Comparison of ENCODE assay signal across 7 mouse cellular contexts in the genomic region with DNA sequence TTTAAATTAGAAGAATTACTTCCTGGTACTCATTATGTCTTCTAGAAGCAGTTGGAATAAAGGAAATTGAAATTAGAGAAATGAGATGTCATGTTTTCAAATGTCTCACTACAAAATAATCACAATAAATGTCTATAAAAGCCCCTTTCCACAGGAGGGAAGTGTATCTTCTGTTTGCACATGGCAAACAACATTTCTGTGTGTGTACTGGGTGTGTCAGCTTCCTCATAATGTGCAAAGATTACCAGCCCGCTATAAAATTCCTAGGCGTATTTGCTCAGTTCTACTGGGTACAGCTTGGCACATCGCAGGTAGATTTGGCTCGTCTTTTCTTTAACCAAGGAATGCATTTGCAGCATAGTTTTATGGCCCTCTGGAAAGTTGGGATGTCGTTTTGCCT. TPM values are rescaled to one million over a fixed set of nuclear protein-coding genes. Genes with fewer than 3 reads are reported as not detected.
DNase-seq lines count a peak whose midpoint lies in the region; ATAC-seq and TF ChIP-seq lines count a peak whose summit lies in the region.

No protein-coding gene starts in this region.

- H3K36me3 ChIP-seq in hindbrain, embryonic 12.5 days: no peaks in the 10 kb centered on the region
- no peaks in the 10 kb centered on the region for H3K36me3 ChIP-seq in hindbrain, embryonic 10.5 days
- peaks cover 0 to 38% of the 10 kb centered on the region in 2 experiments; a peak in 2 of 4 replicates for H3K36me3 ChIP-seq in MEL (ENCODE audit: control insufficient read depth in 1 of 2, insufficient read depth in 2 of 2, low read length in 2 of 2)
- H3K36me3 ChIP-seq in hindbrain, embryonic 15.5 days: no peaks in the 10 kb centered on the region

- H3K4me2 ChIP-seq in hindbrain, embryonic 12.5 days (replicated peaks): peak overlapping the region; percentile 60; the same call in 1 of the 2 replicates
- H3K4me2 ChIP-seq in hindbrain, embryonic 15.5 days: peak overlapping the region; percentile 71

- no peaks in the 10 kb centered on the region for H3K27me3 ChIP-seq in hindbrain, embryonic 12.5 days
- H3K27me3 ChIP-seq in hindbrain, embryonic 10.5 days (ENCODE audit: insufficient read depth, poor library complexity, severe bottlenecking): no peaks in the 10 kb centered on the region
- H3K27me3 ChIP-seq in MEL (ENCODE audit: control insufficient read depth in 1 of 2, insufficient read depth in 2 of 2, low read length in 2 of 2): no peaks in the 10 kb centered on the region
- no peaks in the 10 kb centered on the region for H3K27me3 ChIP-seq in hindbrain, embryonic 15.5 days

- 84% methylated on average over 5 of the region's 5 CpGs for WGBS in hindbrain, embryonic 12.5 days
- 88% methylated on average over 5 of the region's 5 CpGs for WGBS in hindbrain, embryonic 10.5 days
- WGBS in hindbrain, embryonic 15.5 days: 76% methylated on average over 5 of the region's 5 CpGs

- no peak for TF ChIP-seq POLR2A in MEL (IDR thresholded peaks at IDR 0.05; ENCODE audit: control insufficient read depth in 1 of 2, insufficient read depth in 1 of 2, low read depth in 1 of 2, low read length in 2 of 2, poor library complexity in 1 of 2)

- peak; percentile 79 to 83 for TF ChIP-seq EP300 in MEL (IDR thresholded peaks at IDR 0.05; ENCODE audit: low read depth in 1 of 2, low read length in 2 of 2)

- no peaks in the 10 kb centered on the region for H3K9me3 ChIP-seq in hindbrain, embryonic 12.5 days (replicated peaks)
- no peaks in the 10 kb centered on the region for H3K9me3 ChIP-seq in hindbrain, embryonic 10.5 days
- no peaks in the 10 kb centered on the region for H3K9me3 ChIP-seq in MEL (replicated peaks; ENCODE audit: insufficient read depth, low read length)
- no peaks in the 10 kb centered on the region for H3K9me3 ChIP-seq in hindbrain, embryonic 15.5 days

- H3K9ac ChIP-seq in hindbrain, embryonic 12.5 days: no peak overlapping the region
- H3K9ac ChIP-seq in MEL (ENCODE audit: control insufficient read depth, low read depth, low read length, poor library complexity, severe bottlenecking): peak overlapping the region; percentile 41
- H3K9ac ChIP-seq in hindbrain, embryonic 15.5 days: no peak overlapping the region

- ATAC-seq in hindbrain, embryonic 12.5 days (ENCODE audit: low FRiP score): no peak
- no peak for ATAC-seq in hindbrain, embryonic 15.5 days (ENCODE audit: low FRiP score, low read depth)
- 0 out of 2 replicates have a peak, but pooled peaks have one; percentile 9 for ATAC-seq in megakaryocyte progenitor cell, adult 5-6 weeks (replicated peaks; ENCODE audit: poor library complexity)

- no peak for TF ChIP-seq CTCF in MEL (IDR thresholded peaks at IDR 0.05 in 2 of 3, conservative IDR thresholded peaks at IDR 0.05 in 1 of 3; ENCODE audit: control insufficient read depth in 1 of 3, insufficient read depth in 1 of 3, low read depth in 2 of 3, low read length in 3 of 3, poor library complexity in 1 of 3, severe bottlenecking in 1 of 3)

- H3K4me3 ChIP-seq in hindbrain, embryonic 12.5 days: no peak overlapping the region
- no peak overlapping the region for H3K4me3 ChIP-seq in hindbrain, embryonic 10.5 days
- H3K4me3 ChIP-seq in MEL (ENCODE audit: control insufficient read depth in 1 of 2, insufficient read depth in 1 of 2, low read depth in 2 of 2, low read length in 2 of 2): peak overlapping the region; percentile 21 to 83; a peak in 3 of 4 replicates
- no peak overlapping the region for H3K4me3 ChIP-seq in hindbrain, embryonic 15.5 days

- DNase-seq in hindbrain, embryonic 10.5 days (ENCODE audit: low spot score): no peak
- DNase-seq in MEL (ENCODE audit: low read depth, low spot score): peak; percentile 75
- DNase-seq in layer of hippocampus, postnatal 14 days (ENCODE audit: low spot score in 2 of 2): no peak
- DNase-seq in gastrocnemius, postnatal 10 days: no peak

- H3K27ac ChIP-seq in hindbrain, embryonic 12.5 days: no peak overlapping the region
- no peak overlapping the region for H3K27ac ChIP-seq in hindbrain, embryonic 10.5 days
- H3K27ac ChIP-seq in MEL (ENCODE audit: control insufficient read depth, low read depth, low read length): peak overlapping the region; percentile 49; the same call in 1 of the 2 replicates
- H3K27ac ChIP-seq in hindbrain, embryonic 15.5 days (replicated peaks): no peak overlapping the region

- H3K4me1 ChIP-seq in hindbrain, embryonic 12.5 days: peaks cover 27% of the 10 kb centered on the region
- H3K4me1 ChIP-seq in hindbrain, embryonic 10.5 days (replicated peaks): peaks cover 35% of the 10 kb centered on the region
- H3K4me1 ChIP-seq in MEL (ENCODE audit: control insufficient read depth in 1 of 2, insufficient read depth in 2 of 2, low read length in 2 of 2): peaks cover 12 to 22% of the 10 kb centered on the region in 2 experiments
- peaks cover 43% of the 10 kb centered on the region for H3K4me1 ChIP-seq in hindbrain, embryonic 15.5 days (replicated peaks)

- peaks cover 25% of the 10 kb centered on the region for H3K79me2 ChIP-seq in MEL (ENCODE audit: control insufficient read depth, insufficient read depth, low read length, poor library complexity)

- TF ChIP-seq RAD21 in MEL (IDR thresholded peaks at IDR 0.05; ENCODE audit: low read depth, low read length): no peak

TF ChIP-seq in MEL, 35 proteins besides CTCF, POLR2A, EP300 and RAD21:
- peak; percentile 60 for TF ChIP-seq MAX (IDR thresholded peaks at IDR 0.05; ENCODE audit: low read length)
- no peak for TF ChIP-seq POLR2AphosphoS2 (IDR thresholded peaks at IDR 0.05; ENCODE audit: low read length)
- TF ChIP-seq ZNF384 (IDR thresholded peaks at IDR 0.05; ENCODE audit: low read depth, low read length): no peak
- peak; percentile 70 for TF ChIP-seq TAL1 (IDR thresholded peaks at IDR 0.05; ENCODE audit: low read length)
- TF ChIP-seq CHD1 (IDR thresholded peaks at IDR 0.05; ENCODE audit: low read depth, low read length): no peak
- peak; percentile 75; the same call in 1 of the 2 replicates for TF ChIP-seq MYC (IDR thresholded peaks at IDR 0.05; ENCODE audit: low read depth, low read length)
- TF ChIP-seq GATA1 (IDR thresholded peaks at IDR 0.05; ENCODE audit: low read depth, low read length): peak; percentile 65
- TF ChIP-seq SIN3A (IDR thresholded peaks at IDR 0.05; ENCODE audit: low read length): peak; percentile 68
- no peak for TF ChIP-seq MAZ (IDR thresholded peaks at IDR 0.05; ENCODE audit: low read depth, low read length)
- no peak for TF ChIP-seq KAT2A (conservative IDR thresholded peaks at IDR 0.05; ENCODE audit: low read depth, low read length)
- peak; percentile 62 for TF ChIP-seq RCOR1 (IDR thresholded peaks at IDR 0.05; ENCODE audit: low read depth, low read length)
- no peak for TF ChIP-seq JUND (IDR thresholded peaks at IDR 0.05; ENCODE audit: low read depth, low read length)
- no peak for TF ChIP-seq USF1 (IDR thresholded peaks at IDR 0.05; ENCODE audit: low read depth, low read length)
- TF ChIP-seq GABPA (IDR thresholded peaks at IDR 0.05; ENCODE audit: low read depth, low read length): no peak
- TF ChIP-seq TCF12 (IDR thresholded peaks at IDR 0.05; ENCODE audit: low read depth, low read length): peak; percentile 76
- peak; percentile 82 for TF ChIP-seq MXI1 (IDR thresholded peaks at IDR 0.05; ENCODE audit: low read depth, low read length)
- TF ChIP-seq USF2 (IDR thresholded peaks at IDR 0.05; ENCODE audit: borderline replicate concordance in 1 of 2, insufficient read depth in 1 of 2, low read depth in 1 of 2, low read length in 2 of 2): no peak
- TF ChIP-seq ETS1 (IDR thresholded peaks at IDR 0.05; ENCODE audit: low read depth, low read length): peak; percentile 60
- no peak for TF ChIP-seq MEF2A (IDR thresholded peaks at IDR 0.05; ENCODE audit: extremely low read depth, insufficient replicate concordance, low read depth, low read length, poor library complexity, severe bottlenecking)
- TF ChIP-seq E2F4 (IDR thresholded peaks at IDR 0.05; ENCODE audit: borderline replicate concordance, low read depth, low read length): no peak

RNA-seq across cellular contexts. Expression of a gene that starts 2.5 kb away (rescaled TPM):
- polyA plus RNA-seq in hindbrain, embryonic 12.5 days (2016; fragmentation: Nextera tagmentation; extraction: Ambion mirVana): 376 and 396 TPM in 2 replicates
- polyA plus RNA-seq in hindbrain, embryonic 10.5 days (2016; fragmentation: Nextera tagmentation; extraction: Ambion mirVana): 327 and 368 TPM in 2 replicates
- total RNA-seq in MEL (2012; rRNA removed): 66.5 and 80.0 TPM in 2 replicates
- 10 to 100 TPM in 1 of 2 experiments, not detected in 1; 78.1 TPM for polyA plus RNA-seq in MEL (2012; ENCODE audit: insufficient read depth in 1 of 2, insufficient read length in 2 of 2, low read depth in 1 of 2, low replicate concordance in 2 of 2, missing spikeins in 1 of 2)
- 399 and 431 TPM in 2 replicates for polyA plus RNA-seq in hindbrain, embryonic 15.5 days (2015; fragmentation: Nextera tagmentation; extraction: Ambion mirVana)
- 426 and 508 TPM in 2 replicates for total RNA-seq in megakaryocyte progenitor cell, adult 5-6 weeks (2015)
- total RNA-seq in megakaryocyte progenitor cell, adult 5-6 weeks (2017): 607 and 687 TPM in 2 replicates
- total RNA-seq in layer of hippocampus, postnatal 14 days (2021): 100 to 1,000 TPM; 225 to 238 TPM
- total RNA-seq in gastrocnemius, postnatal 10 days (2021): 10 to 100 TPM; 65.7 to 79.9 TPM

RNA-seq across cellular contexts. Expression of a gene that starts 54.6 kb away (rescaled TPM):
- 2.3 and 2.4 TPM in 2 replicates for polyA plus RNA-seq in hindbrain, embryonic 12.5 days (2016; fragmentation: Nextera tagmentation; extraction: Ambion mirVana)
- 0.45 and 1.0 TPM in 2 replicates for polyA plus RNA-seq in hindbrain, embryonic 10.5 days (2016; fragmentation: Nextera tagmentation; extraction: Ambion mirVana)
- 3.1 and 3.4 TPM in 2 replicates for total RNA-seq in MEL (2012; rRNA removed)
- 1 to 10 TPM in 1 of 2 experiments, not detected in 1; 2.7 TPM for polyA plus RNA-seq in MEL (2012; ENCODE audit: insufficient read depth in 1 of 2, insufficient read length in 2 of 2, low read depth in 1 of 2, low replicate concordance in 2 of 2, missing spikeins in 1 of 2)
- polyA plus RNA-seq in hindbrain, embryonic 15.5 days (2015; fragmentation: Nextera tagmentation; extraction: Ambion mirVana): 1.5 and 2.1 TPM in 2 replicates
- 0.07 TPM in 1 of 2 replicates, not detected in the other for total RNA-seq in megakaryocyte progenitor cell, adult 5-6 weeks (2015)
- 0.50 TPM in 1 of 2 replicates, not detected in the other for total RNA-seq in megakaryocyte progenitor cell, adult 5-6 weeks (2017)
- 1 to 10 TPM; 1.1 to 1.3 TPM for total RNA-seq in layer of hippocampus, postnatal 14 days (2021)
- under 1 TPM; 0.78 to 0.93 TPM for total RNA-seq in gastrocnemius, postnatal 10 days (2021)

Comparison
In these comparisons a context has a peak if more than half of its experiments do, and no peak if none do; other contexts are left out.
1. H3K4me3 ChIP-seq: peak in MEL (2 of 2); none in hindbrain, embryonic 12.5 days (single experiment), hindbrain, embryonic 10.5 days (single experiment) and hindbrain, embryonic 15.5 days (single experiment).